In genomic region chr15:37030929-37031328, GRCm38 (mm10) we compare ENCODE assay signal across 15 mouse cellular contexts. TPM values are rescaled to one million over a fixed set of nuclear protein-coding genes. Genes with fewer than 3 reads are reported as not detected.
DNase-seq lines count a peak whose midpoint lies in the region; ATAC-seq and TF ChIP-seq lines count a peak whose summit lies in the region.
"Had no signal": no experiment of that assay in that cellular context is flagged by ENCODE, and none has a peak within 500 bp of the region (broad histone marks: within the 10 kb centered on the region; RNA-seq: fewer than 3 reads in every experiment).

No protein-coding gene starts in this region.

- WGBS in heart, embryonic 12.5 days, result 52% methylated on average over 3 of the region's 3 CpGs
- 74% methylated on average over 3 of the region's 3 CpGs for WGBS in liver, adult 2 months
- 83% methylated on average over 3 of the region's 3 CpGs for WGBS in olfactory bulb, adult 2 months

- no peak for TF ChIP-seq CTCF in liver, adult 2 months (IDR thresholded peaks at IDR 0.05; ENCODE audit: low read depth, low read length)
- TF ChIP-seq CTCF in cortical plate, adult 2 months (IDR thresholded peaks at IDR 0.05; ENCODE audit: extremely low read depth, insufficient read depth, low read length), result no peak
- no peak for TF ChIP-seq CTCF in olfactory bulb, adult 2 months (IDR thresholded peaks at IDR 0.05; ENCODE audit: insufficient read depth, low read depth, low read length)

- TF ChIP-seq POLR2A in liver, adult 2 months (IDR thresholded peaks at IDR 0.05; ENCODE audit: extremely low read depth, insufficient read depth, low read length), result no peak
- TF ChIP-seq POLR2A in cortical plate, adult 2 months (IDR thresholded peaks at IDR 0.05; ENCODE audit: extremely low read depth, insufficient read depth, low read length), result no peak
- TF ChIP-seq POLR2A in olfactory bulb, adult 2 months (IDR thresholded peaks at IDR 0.05; ENCODE audit: insufficient read depth, low read depth, low read length), result no peak

- no peaks in the 10 kb centered on the region for H3K36me3 ChIP-seq in heart, embryonic 12.5 days
- no peaks in the 10 kb centered on the region for H3K36me3 ChIP-seq in liver, adult 2 months (ENCODE audit: control insufficient read depth, insufficient read depth, low read length)
- H3K36me3 ChIP-seq: midbrain, embryonic 10.5 days had no signal

- no peaks in the 10 kb centered on the region for H3K79me2 ChIP-seq in liver, adult 2 months (ENCODE audit: control insufficient read depth, insufficient read depth, low read length)

- no peaks in the 10 kb centered on the region for H3K9me3 ChIP-seq in heart, embryonic 12.5 days (replicated peaks)
- H3K9me3 ChIP-seq: midbrain, embryonic 10.5 days had no signal

- no peak for ATAC-seq in heart, embryonic 12.5 days (ENCODE audit: insufficient number of reproducible peaks, low FRiP score)
- ATAC-seq: intestine, postnatal 0 days had no signal

- no peak overlapping the region for H3K27ac ChIP-seq in heart, embryonic 12.5 days (ENCODE audit: poor library complexity, severe bottlenecking)
- H3K27ac ChIP-seq in liver, adult 2 months (replicated peaks; ENCODE audit: insufficient read depth, low read depth, low read length), result 0 out of 2 replicates have a peak overlapping the region, but pooled peaks have one; percentile 21
- peak overlapping the region; percentile 90 for H3K27ac ChIP-seq in cortical plate, adult 2 months (ENCODE audit: insufficient read depth, low read length)
- H3K27ac ChIP-seq in olfactory bulb, adult 2 months (ENCODE audit: insufficient read depth, low read depth, low read length), result peak overlapping the region; percentile 58
- H3K27ac ChIP-seq: heart, adult 2 months; midbrain, embryonic 10.5 days had no signal

- no peak overlapping the region for H3K4me3 ChIP-seq in heart, embryonic 12.5 days
- H3K4me3 ChIP-seq in liver, adult 2 months (ENCODE audit: insufficient read depth, low read depth, low read length), result no peak overlapping the region
- no peak overlapping the region for H3K4me3 ChIP-seq in cortical plate, adult 2 months (ENCODE audit: insufficient read depth, low read length)
- H3K4me3 ChIP-seq in olfactory bulb, adult 2 months (ENCODE audit: insufficient read depth, low read depth, low read length), result no peak overlapping the region
- H3K4me3 ChIP-seq: heart, adult 2 months; midbrain, embryonic 10.5 days; myocyte had no signal

- H3K4me2 ChIP-seq in heart, embryonic 12.5 days, result no peak overlapping the region

- no peak overlapping the region for H3K9ac ChIP-seq in heart, embryonic 12.5 days
- no peak overlapping the region for H3K9ac ChIP-seq in liver, adult 2 months (ENCODE audit: low read depth, low read length)

- peaks cover 15% of the 10 kb centered on the region for H3K4me1 ChIP-seq in heart, embryonic 12.5 days (replicated peaks)
- H3K4me1 ChIP-seq in liver, adult 2 months (ENCODE audit: control insufficient read depth, insufficient read depth, low read length), result no peaks in the 10 kb centered on the region
- H3K4me1 ChIP-seq in cortical plate, adult 2 months (ENCODE audit: control insufficient read depth, insufficient read depth, low read length), result peaks cover 9% of the 10 kb centered on the region
- peaks cover 5% of the 10 kb centered on the region; the same call in 1 of the 2 replicates for H3K4me1 ChIP-seq in olfactory bulb, adult 2 months (ENCODE audit: control insufficient read depth, insufficient read depth, low read length)

- no peaks in the 10 kb centered on the region for H3K27me3 ChIP-seq in heart, embryonic 12.5 days (replicated peaks)
- H3K27me3 ChIP-seq in liver, adult 2 months (ENCODE audit: control insufficient read depth, insufficient read depth, low read length), result no peaks in the 10 kb centered on the region

- peak; percentile 34 for DNase-seq in heart, adult 11 months
- no peak for DNase-seq in liver, adult 2 months (ENCODE audit: extremely low read depth, low read depth, low spot score)
- no peak for DNase-seq in liver
- DNase-seq in ovary, postnatal 10 days (ENCODE audit: low spot score), result no peak
- DNase-seq: B cell, adult 2 months; cerebellum, adult 8-10 months; heart, adult 2 months; heart, postnatal 10 days; kidney, postnatal 36 days had no signal

RNA-seq across cellular contexts. Expression of gene Zfp706, which starts 23.4 kb away (rescaled TPM):
- 459 and 491 TPM in 2 replicates for polyA plus RNA-seq in heart, embryonic 12.5 days (2016; fragmentation: Nextera tagmentation; extraction: Ambion mirVana)
- 22.5 and 25.0 TPM in 2 replicates for total RNA-seq in liver, adult 2 months (2014; rRNA removed)
- polyA plus RNA-seq in liver, adult 2 months (2012; rRNA removed), result 22.5 and 23.0 TPM in 2 replicates
- polyA plus RNA-seq in cortical plate, adult 2 months (2012; rRNA removed), result 94.9 and 95.4 TPM in 2 replicates
- not detected in 2 replicates for polyA plus RNA-seq in olfactory bulb, adult 2 months (2012; ENCODE audit: insufficient read depth, insufficient read length, low replicate concordance, missing spikeins)
